Mouse (Mus musculus) embryo, embryonic 9.5 days (tissue): Measurements from ENCODE around the gene Commd3.

Source experiments
- DNase-seq: peaks from one replicate; pipeline ENCODE4 v3.0.0-alpha.2; 2017; ENCODE audit errors: extremely low spot score

Gene Commd3

DNA sequence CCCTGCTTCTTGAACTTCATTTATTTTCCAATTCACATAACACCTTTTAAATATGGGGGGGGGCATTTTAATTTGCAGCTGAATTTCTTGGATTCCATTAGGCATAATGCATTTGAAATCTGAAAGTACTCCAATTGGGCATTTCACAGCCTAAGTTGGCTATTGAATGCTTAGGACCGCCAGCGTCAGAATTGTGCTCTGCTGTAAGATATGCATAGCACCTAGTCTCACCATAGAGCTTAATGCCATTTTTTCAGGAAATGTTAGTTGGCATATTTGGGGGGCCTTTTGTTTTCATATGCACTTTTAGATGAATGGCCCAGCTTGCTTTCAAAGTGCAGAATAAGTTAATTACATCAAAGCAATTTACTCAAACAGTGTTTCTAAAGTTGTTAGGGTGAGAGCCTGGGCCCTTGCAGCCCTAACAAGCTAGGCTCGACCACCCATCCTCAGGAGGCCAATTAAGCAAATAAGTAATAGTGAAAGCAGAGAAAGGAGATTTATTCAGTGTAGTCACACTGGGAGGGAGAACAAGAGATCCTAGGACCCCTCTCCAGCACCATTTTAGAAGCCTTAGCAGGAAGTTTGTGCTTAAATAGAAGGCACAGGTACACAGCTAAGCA, 50.1 kb downstream of the Commd3 start:
- no peak for DNase-seq

DNA sequence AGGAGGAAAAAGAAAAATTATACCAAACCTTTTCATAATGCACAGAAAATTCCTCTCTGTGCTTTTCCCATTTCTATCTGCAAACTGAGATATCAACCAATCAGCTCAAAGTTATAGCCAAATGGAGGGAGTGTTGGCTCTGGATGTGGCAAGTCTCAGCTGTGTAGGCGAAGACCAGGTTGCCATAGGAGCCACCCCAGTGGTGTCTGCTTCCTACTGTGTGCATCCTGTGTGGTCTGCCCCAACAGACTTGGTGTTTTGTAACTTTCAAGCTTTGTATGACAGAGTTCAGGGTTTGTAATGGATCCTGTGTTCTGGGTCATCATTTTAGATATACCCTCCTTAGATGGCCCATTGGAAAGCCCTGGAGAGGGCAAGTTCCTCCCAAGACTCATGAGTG, 52.3 kb downstream of the Commd3 start:
- DNase-seq: no peak
